Mouse (Mus musculus) retina, adult 2 months (tissue): ENCODE data around the gene Aym1.
"Not testable (repeated sequence)": the region's sequence is repeated elsewhere in the genome, so short reads cannot be mapped to it uniquely, and the experiment has no call there.

Source experiments
- DNase-seq: peaks from one replicate; pipeline ENCODE4 v3.0.0-alpha.2; 2012; ENCODE audit warnings: low read depth, low spot score

Gene Aym1

DNA sequence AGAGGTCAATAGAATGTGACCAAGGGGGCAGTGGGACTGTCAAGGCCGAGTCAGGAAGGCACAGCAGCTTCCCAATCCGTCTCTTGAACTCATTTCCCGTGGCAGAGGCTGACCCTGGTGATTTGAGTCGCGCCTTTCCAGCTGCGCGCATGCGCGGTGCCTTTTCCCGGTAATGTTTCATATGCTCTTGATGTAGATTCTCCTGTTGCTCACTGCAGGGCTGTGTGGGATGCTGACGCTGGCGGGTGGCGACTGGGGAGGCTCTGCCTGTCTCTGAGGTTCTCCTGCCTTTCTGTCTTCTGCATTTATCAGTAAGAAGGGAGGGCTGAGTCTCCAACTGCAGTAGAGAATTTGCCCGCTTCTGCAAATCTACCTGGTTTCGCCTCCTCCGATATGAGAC lies 2.8 kb upstream of the Aym1 start:
- no peak for DNase-seq

DNA sequence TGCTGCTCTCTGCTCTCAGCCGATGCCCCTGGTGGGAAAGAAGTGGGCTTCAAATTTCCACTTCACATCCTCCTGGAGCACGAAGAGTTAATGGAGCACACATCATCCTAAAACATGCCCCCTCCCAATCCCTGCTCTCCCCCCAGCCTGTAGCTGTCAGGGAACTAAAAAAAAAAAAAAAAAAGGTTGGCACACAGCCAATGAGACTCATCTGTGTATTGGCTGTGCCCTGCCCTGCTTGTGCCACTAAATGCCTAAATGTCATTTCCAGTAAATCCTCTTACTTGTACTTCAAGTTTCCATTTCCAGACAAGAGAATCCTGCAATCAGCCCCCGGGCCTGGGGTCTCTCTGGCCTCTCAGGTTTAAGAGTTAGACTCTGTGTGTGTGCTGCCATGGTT lies 562 bp downstream of the Aym1 start:
- no peak for DNase-seq

DNA sequence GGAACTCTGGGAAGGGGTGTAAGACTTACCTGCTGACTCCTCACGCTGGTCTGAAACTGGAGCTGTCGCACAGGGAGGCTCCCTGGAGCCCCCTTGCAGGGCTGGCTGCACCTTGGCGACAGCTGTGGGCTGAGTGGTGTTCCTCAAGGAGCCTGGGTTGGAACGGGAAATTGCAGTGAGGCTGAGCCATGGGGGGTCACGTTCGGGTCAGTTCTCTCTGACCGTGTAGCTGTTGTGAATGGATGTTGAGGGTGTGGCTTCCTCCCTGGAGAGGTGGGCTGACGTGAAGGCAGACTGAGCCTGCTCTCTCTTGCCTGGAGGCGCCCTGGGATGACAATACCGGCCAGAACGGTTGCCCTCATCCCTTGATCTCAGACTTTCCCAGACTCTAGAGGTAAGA lies 1.7 kb downstream of the Aym1 start:
- DNase-seq: no peak

DNA sequence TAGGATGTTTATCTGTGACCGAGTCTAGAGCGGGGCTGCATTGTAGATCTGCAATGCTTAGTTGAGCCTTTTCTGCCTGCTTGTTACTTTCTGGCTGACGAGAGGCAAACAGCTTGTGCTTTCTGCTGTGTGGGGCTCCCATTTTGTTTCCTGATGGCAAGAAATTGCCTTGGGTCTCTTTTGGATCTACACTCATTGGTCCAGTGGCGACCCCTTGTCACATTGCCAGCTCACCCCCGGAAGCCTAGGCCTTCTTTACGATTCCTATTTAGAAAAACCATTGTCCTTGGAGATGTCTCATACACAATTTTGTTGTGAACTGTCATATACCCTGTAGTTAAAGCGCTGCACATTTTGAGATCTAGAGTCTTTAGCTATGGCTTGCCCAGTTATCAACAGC lies 4.2 kb downstream of the Aym1 start:
- no peak for DNase-seq

DNA sequence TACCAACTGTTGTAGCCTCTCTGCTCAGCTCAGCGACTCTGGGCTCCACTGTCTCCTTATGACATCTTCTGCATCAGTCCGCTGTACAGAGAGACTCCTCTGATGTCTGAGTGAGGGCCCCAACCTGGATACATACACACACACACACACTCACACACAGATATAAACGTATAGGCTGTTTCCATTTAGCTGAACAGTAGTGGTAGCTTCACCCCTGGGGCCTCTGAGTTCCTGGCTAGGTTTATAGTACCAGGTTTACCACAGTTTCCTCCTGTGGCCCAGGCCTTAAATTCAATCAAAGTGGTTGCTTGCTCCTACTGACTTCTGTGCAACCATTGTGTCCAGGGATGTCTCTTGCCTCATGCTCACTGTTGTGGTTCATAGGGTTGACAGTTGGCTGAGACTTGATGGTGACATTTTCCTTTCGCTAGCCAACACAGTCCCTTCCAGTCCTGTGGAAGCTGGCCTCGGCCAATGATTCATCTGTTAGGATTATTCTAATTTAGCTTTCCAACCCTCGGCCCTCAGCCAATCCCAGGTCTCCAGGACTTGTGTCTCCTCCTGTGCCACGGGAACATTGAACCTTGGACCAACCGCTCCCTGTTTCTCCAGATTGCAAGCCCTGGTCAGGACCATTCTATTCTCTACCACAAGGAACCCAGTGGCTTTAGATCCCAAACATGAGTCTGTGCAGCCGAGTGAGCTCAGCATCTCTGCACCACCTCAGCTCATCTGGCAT lies 5.3 kb downstream of the Aym1 start:
- no peak for DNase-seq

- no peak for DNase-seq
Observed at GRCm38 (mm10) chr5:113363177-113363576, 6.1 kb downstream of the Aym1 start.

DNA sequence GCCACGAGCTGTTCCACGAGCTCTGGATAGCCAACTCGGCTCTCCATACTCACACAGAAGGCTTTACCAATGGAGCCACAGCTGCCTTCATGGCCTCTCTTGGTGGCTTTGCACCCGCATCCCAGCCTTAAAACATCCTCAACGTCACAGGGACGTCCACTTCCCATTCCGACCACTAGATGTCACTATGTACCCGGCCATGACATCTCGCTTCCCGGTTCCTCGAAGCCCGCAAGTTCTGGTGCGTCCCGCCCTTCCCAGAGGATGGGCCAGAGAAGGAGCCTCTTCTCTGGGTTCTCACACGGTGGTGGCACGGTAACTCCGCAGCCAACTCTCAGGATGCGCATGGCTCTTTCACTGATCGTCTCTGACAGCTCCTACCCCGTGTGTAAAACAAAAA lies 8.8 kb downstream of the Aym1 start:
- peak; percentile 50 for DNase-seq

DNA sequence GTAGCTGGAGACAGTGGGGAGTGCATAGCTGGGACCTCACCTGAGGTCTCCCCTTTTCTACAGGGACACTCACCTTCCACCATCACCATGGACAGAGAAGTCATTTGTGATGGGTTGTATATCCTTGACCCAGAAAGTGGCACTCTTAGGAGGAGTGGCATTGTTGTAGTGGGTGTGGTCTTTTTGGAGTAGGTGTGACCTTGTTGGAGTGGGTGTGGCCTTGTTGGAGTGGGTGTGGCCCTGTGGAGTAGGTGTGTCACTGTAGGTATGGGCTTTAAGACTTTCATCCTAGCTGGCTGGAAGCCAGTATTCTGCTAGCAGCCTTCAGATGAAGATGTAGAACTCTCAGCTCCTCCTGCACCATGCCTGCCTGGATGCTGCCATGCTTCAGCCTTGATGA lies 10.6 kb downstream of the Aym1 start:
- not testable (repeated sequence) for DNase-seq

DNA sequence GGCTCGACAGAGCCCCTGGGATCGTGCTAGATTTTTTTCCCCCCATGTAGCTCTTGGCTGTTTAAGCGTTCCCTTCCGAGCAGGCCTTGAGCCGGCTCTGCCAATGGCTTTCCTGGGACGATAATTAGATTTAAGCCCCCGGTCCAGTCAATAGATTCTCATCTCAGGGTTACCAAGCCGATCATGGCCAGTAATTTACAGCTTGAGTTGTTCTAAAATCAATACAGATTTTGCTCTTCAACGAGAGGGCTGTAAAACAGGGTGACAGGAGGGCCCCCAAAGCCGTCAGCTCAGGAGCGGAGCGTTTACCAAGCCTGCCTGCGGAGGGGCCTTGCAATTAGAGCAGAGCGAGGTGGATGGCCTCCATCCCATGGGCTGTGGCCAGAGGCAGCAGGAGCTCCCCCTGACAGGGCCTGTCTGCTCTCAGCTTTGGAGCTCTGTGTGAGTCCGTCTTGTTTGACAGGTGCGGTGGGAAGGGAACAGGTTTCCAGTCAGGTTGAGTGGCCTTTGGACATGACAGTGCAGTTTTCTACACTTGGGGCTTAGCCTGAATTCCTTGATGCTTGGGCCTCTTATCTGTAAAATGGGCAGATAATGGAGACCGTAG lies 12.3 kb downstream of the Aym1 start:
- DNase-seq: no peak

DNA sequence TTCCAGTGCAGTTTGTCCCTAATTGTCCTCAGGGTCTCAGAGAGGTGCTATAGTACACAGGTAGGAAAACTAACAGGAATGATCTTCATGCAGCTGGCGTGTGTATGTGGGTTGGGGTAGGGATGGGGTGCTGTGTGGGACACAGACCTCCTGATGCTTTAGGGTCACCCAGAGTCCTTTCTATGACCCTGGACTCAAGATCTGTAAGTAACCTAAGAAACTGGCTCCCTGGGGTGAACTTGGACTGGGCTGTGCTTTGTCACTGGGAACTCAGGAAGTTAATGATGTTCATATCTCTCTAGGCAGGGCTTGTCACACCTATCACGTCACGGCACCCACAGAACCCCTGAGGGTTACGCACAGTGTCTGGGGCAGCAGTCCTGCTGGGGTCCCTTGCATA lies 15.4 kb downstream of the Aym1 start:
- no peak for DNase-seq

DNA sequence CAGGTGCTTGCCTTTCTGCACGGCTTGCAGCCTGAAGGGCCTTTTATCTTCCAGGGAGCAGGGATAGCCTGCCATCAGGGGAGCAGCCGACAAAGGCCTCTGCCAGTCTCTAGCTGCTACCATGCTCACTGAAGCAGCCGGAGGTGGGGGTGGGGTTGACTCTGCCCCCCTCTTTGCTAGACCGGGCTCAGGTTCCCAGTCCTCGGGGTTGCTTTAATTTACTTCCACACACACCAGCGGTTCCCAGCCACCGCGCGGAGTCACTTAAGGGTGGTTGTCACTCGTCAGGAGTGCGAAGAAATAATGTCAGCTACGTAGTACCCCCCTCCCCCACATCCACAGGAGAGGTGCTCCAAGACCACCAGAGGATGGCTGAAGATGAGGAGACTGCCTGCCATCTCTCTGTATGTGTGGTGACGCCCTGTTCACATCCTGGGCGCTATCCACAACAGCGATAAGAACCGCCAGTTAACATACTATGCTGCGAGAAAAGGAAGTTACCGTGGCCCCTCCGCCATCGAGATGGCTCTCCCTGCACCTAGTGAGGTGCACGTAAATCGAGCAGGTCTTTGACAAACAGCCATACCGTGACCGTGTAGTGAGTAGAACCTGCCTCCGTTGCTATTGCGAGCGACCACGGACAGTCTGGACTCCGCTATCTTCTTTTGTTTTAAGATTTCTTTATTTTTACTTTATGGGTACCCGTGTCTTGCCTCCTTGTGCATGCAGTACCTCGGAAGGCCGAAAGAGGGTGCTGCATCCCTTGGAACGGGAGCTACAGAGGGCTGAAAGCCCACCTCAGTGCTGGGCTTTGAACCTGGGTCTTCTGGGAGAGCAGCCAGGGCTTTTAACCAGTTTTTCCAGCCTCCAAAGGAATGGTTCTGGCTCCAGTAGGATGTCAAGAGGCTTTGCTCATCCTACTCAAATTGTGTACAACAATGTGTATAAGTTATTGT lies 16.2 kb downstream of the Aym1 start:
- peak; percentile 29 for DNase-seq

GRCm38 (mm10) chr5:113374290-113374689 lies 17.2 kb downstream of the Aym1 start:
- no peak for DNase-seq

DNA sequence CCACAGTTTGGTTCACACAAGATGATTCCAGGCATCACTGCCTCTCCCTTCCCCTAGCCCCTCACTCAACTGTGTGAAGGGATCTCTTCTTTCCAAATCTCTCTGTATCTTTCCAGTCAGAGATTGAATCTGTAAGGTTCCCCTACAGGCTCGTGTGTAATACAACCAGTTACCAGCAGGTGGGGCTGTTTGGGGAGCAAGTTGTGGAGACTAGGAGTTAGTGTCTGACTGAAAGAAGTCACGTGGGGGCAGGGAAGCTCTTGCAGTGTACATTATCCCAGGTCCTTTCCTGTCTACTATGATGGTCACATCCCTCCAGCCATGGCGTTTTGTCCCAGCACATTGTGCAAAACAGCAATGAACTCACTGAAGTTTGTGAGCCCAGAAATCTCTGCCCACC lies 18.7 kb downstream of the Aym1 start:
- DNase-seq: peak; percentile 23

- no peak for DNase-seq
Observed at GRCm38 (mm10) chr5:113376292-113376691, 19.2 kb downstream of the Aym1 start.

DNA sequence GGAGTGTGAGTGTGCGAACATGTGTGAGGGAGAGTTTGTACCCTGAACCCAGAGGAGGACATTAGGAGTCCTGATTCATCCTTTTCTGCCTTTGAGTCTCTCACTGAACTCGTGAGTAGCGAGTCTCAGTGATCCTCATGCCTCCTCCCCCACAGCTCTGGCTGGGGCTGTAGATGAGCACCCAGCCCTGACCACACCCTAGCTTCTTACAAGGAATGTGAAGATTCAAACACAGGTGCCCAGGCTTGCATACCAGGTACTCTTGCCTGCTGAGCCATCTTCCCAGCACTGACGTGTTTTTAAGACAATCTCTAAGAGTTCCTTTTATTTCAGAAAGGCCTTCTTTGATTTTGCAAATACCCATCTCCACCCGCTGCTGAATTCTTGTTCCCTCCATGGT lies 22.3 kb downstream of the Aym1 start:
- no peak for DNase-seq

DNA sequence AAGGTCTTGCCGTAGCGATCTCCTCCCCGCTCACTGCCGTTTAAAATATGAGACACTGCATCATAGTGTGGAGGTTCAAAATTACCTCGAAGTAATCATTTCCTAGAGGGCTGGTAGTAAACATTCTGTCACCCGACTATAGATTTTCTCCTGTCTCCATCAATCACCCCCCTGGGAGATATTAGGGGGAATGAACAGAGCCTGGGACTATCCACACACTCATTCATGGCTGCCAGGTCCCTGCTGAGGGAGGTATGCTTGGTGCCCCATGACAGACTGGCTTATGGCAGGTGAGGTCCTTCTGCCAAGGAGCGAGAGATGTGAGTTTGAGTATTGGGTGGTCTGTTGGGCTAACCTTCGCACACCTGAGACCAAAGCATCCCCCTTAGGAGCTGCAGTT lies 23.5 kb downstream of the Aym1 start:
- DNase-seq: no peak

- no peak for DNase-seq
Observed at GRCm38 (mm10) chr5:113382580-113382979, 25.5 kb downstream of the Aym1 start.

- DNase-seq: no peak
Observed at GRCm38 (mm10) chr5:113393766-113394165, 36.7 kb downstream of the Aym1 start.

DNA sequence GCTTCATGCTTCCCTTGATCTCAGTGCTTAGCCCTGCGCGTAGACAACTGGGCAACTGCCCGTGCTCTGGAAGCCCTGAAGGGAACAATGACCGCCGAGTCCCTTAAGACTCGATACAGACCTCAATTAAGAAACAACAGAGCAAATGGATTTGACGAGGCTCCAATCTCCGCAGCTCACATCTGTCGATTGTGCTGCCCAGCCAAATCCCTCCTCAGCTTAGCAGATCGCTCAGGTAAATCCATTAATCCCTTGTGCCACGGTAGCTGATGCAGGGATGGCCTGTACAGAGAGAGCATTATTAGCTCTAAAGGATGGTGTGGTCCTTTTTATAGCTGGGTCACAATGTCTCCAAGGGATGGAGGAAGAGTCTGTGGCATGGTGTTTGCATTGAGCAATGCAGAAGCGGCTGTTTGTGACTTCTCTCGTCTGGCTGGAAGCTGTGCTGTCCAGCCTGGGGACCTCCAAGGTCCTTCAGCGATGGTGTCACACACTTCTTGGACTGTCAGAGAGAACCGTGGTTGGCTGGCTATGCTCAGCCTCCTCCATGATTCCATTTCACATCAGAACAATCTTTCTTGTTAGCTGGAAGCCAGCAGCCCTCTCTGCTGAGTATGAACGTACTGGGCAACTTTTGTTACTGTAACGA lies 39.3 kb downstream of the Aym1 start:
- DNase-seq: peak; percentile 58

GRCm38 (mm10) chr5:113397443-113398317 lies 40.6 kb downstream of the Aym1 start:
- DNase-seq: no peak

DNA sequence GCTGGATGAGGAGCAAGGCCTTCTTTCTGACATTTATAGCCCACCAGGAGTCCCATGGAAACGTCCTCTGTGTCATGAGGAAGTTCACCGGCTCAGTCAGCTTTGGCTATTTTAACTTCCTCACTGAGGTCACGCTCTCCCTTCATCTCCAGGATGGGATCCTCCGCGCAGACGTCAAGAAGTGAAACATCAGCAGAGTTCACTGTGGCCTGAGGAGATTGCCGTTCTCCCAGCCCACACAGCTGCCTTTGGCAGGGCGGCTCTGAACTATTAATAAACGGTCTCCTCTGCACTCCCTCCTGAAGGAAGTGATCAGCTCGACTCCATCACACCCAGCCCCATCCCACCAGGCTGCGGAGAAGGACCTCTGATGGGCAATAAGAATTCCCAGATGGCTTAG lies 45.6 kb downstream of the Aym1 start:
- no peak for DNase-seq
